Mouse (Mus musculus) kidney, embryonic 16.5 days (tissue): ENCODE data around the gene Hibadh. TPM values are rescaled to one million over a fixed set of nuclear protein-coding genes. Genes with fewer than 3 reads are reported as not detected.

ENCODE experiments used
- ATAC-seq: fragments of 200-750 bp; cut with Nextera tagmentation; 2 replicates; pipeline ENCODE4 v1.8.0; 2017; ENCODE audit warnings: moderate TSS enrichment; ENCODE audit not compliant: low FRiP score, low TSS enrichment
- H3K27ac ChIP-seq: fragments of 300-500 bp; sonication (generic); 2 replicates; pipeline ENCODE4 v1.5.1; 2014; ENCODE audit warnings: low read length
- H3K27me3 ChIP-seq: fragments of 300-500 bp; sonication (generic); 2 replicates; pipeline ENCODE4 v1.6.1; 2014; ENCODE audit warnings: low read length, control low read depth, mixed read lengths; ENCODE audit not compliant: insufficient read depth
- H3K36me3 ChIP-seq: fragments of 300-500 bp; sonication (generic); 2 replicates; pipeline ENCODE4 v1.6.1; 2014; ENCODE audit warnings: low read length, control low read depth, mixed read lengths; ENCODE audit not compliant: insufficient read depth
- H3K4me1 ChIP-seq: fragments of 300-500 bp; sonication (generic); 2 replicates; pipeline ENCODE4 v1.6.1; 2014; ENCODE audit warnings: low read length, control low read depth, mixed read lengths; ENCODE audit not compliant: insufficient read depth
- H3K4me2 ChIP-seq: fragments of 300-500 bp; sonication (generic); replicated peaks from 2 replicates; pipeline ENCODE4 v1.6.1; 2014; ENCODE audit warnings: low read depth, low read length
- H3K4me3 ChIP-seq: fragments of 300-500 bp; sonication (generic); 2 replicates; pipeline ENCODE4 v1.5.1; 2014; ENCODE audit warnings: mild to moderate bottlenecking, low read length
- H3K9ac ChIP-seq: fragments of 300-500 bp; sonication (generic); replicated peaks from 2 replicates; pipeline ENCODE4 v1.6.1; 2014; ENCODE audit warnings: low read length
- H3K9me3 ChIP-seq: fragments of 300-500 bp; sonication (generic); 2 replicates; pipeline ENCODE4 v1.6.1; 2016; ENCODE audit warnings: low read length, control low read depth
- WGBS: fragments of 180-500 bp; shearing (Covaris S2); extraction: QIAGEN DNeasy Blood & Tissue Kit; methylation state at CpG from one replicate; pipeline ENCODE4 v1.1.7; 2014; 5-methylcytosine and 5-hydroxymethylcytosine counted together
- polyA plus RNA-seq: library from polyadenylated mRNA; unstranded; fragments of >200 nt; fragmentation: Nextera tagmentation; extraction: Ambion mirVana; gene quantifications from 2 replicates; pipeline ENCODE4 v1.2.1, GENCODE M21; 2015

Hibadh gene
- polyA plus RNA-seq, 1 experiment from 2014 or later = 171 TPM

DNA sequence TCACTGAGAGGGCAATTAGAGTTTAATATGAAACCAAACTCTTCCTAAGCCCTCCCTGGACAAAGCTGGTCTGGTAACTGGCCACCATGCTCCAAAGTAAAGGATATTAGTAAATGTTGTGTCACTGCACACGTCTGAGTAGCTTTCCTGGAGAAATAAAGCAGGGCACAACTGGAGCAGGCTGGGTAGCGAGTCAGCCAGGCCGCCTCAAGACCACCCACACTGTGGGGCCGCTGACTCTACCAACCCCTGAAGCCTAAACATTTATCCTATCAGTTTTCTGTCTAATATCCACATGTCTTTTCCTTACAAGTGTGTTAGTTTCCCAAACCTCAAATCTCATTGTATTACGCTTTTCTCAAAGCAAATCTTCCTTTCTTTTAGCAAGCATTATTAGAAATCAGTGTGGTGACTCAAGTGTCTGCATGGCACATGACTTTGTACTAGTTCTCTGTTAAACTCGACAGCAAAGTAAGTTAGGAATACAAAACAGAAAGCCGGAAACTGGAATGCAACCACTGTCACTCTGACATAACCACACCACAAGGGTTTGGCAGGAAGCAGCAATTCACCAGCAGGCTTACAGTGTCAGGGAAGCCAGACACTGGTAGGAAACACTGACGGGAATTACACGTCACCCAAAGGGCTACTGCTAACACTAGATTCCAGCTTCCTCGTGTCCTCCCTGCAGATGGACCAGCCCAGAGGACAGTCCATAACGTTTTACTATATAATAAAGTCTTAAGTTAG lies 18.3 kb downstream of the Hibadh start:
- Histone ChIP-seq H3K36me3 (peaks cover 22% of the 10 kb centered on the region), H3K4me3 (no peak overlapping the region), H3K9me3 (no peaks in the 10 kb centered on the region), H3K4me2 (no peak overlapping the region), H3K27ac (0 out of 2 replicates have a peak overlapping the region, but pooled peaks have one; percentile 10), H3K9ac (no peak overlapping the region), H3K27me3 (no peaks in the 10 kb centered on the region), H3K4me1 (peaks cover 14% of the 10 kb centered on the region; the same call in 1 of the 2 replicates)
- ATAC-seq = no peak
- WGBS = 63% methylated on average over 11 of the region's 11 CpGs

DNA sequence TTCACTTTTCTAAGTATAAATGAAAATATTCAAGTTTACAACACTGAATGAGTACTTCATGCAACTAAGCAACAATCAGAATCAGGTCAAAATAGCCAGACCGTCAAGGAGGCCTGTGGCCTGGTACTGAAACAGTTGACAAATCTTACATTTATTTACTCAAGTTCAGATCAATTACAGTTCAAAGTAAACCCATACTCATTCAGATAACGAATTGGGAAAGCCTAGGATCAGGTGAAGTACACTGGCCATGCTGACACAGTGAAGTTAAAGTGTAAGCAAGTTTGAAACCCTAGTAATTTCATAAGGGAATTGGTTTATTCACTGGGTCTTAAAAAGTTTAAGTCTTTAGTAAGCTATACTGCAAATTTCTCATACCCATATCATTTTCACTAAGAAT lies 20.1 kb downstream of the Hibadh start:
- Histone ChIP-seq H3K36me3 (peaks cover 16% of the 10 kb centered on the region), H3K9ac (no peak overlapping the region), H3K27me3 (no peaks in the 10 kb centered on the region), H3K27ac (no peak overlapping the region), H3K4me2 (no peak overlapping the region), H3K4me1 (peaks cover 14% of the 10 kb centered on the region; the same call in 1 of the 2 replicates), H3K4me3 (no peak overlapping the region), H3K9me3 (no peaks in the 10 kb centered on the region)
- ATAC-seq = no peak
- WGBS = 82% methylated on average over 2 of the region's 2 CpGs

DNA sequence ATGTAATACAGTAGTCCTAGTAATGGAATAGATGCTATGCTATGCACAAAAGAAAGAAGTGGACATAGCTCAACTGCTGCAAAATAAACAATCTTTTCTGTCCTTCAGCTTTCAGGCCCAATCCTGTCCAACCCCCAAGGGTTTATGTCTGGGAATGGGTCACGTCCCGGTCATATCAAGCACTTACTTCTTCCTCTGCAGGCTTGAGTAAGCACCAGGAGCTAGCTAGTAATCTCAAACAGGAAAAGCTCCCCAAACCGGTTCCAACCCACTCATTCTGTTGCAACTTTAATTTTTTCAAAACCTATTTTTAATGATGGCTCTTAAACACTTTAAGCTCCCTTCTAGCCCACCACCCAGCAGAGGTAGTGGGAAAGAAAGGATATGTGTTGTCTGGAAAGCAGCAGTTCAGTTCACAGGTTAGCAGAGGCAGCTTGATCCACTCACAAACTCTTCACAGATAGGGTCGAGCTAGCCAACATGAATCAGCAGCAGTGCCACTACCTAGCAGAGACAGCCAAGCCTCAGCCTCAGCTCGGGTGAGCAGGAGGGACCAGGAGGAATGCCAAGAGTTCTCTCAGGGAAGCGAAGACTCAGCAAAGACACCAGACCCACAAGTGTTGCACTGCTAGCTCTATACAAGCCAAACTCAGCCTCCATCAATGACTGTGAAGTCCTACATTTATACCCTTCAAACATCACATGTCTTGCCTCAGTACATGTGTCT lies 30.4 kb downstream of the Hibadh start:
- H3K36me3 ChIP-seq = 0 out of 2 replicates have a peak, but pooled peaks cover 3% of the 10 kb centered on the region
- H3K9ac ChIP-seq = no peak overlapping the region; the same call in 1 of the 2 replicates
- H3K4me3 ChIP-seq = no peak overlapping the region
- H3K4me1 ChIP-seq = peaks cover 36% of the 10 kb centered on the region; the same call in 1 of the 2 replicates
- H3K4me2 ChIP-seq = peak overlapping the region; percentile 18; the same call in 1 of the 2 replicates
- peak overlapping the region; percentile 94 for H3K27ac ChIP-seq
- H3K27me3 ChIP-seq = no peaks in the 10 kb centered on the region
- WGBS = 41% methylated on average over 6 of the region's 6 CpGs
- peak; percentile 90 for ATAC-seq
- H3K9me3 ChIP-seq = no peaks in the 10 kb centered on the region

DNA sequence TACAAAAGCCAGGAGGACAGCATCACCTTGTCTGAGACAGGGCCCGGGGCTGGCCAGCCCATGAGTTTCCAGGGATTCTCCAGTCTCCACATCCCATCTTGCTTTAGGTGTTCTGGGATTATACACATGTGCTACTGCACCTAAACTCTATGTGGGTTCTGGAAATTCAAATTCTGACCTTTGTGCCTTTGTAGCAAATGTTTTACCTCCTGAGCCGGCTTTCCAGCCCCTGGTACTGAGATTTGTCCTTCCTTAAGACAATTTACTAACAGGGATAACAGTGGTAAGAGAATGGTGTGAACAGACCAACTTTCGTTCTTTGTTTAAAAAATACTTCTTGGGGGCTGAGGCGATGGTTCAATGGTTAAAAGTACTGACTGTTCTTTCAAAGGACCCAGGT lies 32.1 kb downstream of the Hibadh start:
- 75% methylated on average over 4 of the region's 4 CpGs for WGBS
- Histone ChIP-seq H3K9me3 (no peaks in the 10 kb centered on the region), H3K27ac (0 out of 2 replicates have a peak overlapping the region, but pooled peaks have one; percentile 45), H3K36me3 (0 out of 2 replicates have a peak, but pooled peaks cover 3% of the 10 kb centered on the region), H3K9ac (no peak overlapping the region), H3K4me2 (no peak overlapping the region), H3K27me3 (no peaks in the 10 kb centered on the region), H3K4me1 (peaks cover 37% of the 10 kb centered on the region), H3K4me3 (no peak overlapping the region)
- no peak for ATAC-seq

GRCm38 (mm10) chr6:52606746-52607347 lies 33.3 kb downstream of the Hibadh start:
- Histone ChIP-seq H3K9me3 (no peaks in the 10 kb centered on the region), H3K27ac (no peak overlapping the region), H3K36me3 (0 out of 2 replicates have a peak, but pooled peaks cover 3% of the 10 kb centered on the region), H3K27me3 (no peaks in the 10 kb centered on the region), H3K4me1 (peaks cover 44% of the 10 kb centered on the region), H3K9ac (no peak overlapping the region), H3K4me2 (no peak overlapping the region), H3K4me3 (no peak overlapping the region)
- no peak for ATAC-seq
- 80% methylated on average over 7 of the region's 7 CpGs for WGBS

- Histone ChIP-seq H3K9ac (no peak overlapping the region), H3K27me3 (no peaks in the 10 kb centered on the region), H3K36me3 (no peaks in the 10 kb centered on the region), H3K4me3 (no peak overlapping the region), H3K4me2 (peak overlapping the region; percentile 32), H3K4me1 (peaks cover 27% of the 10 kb centered on the region), H3K9me3 (no peaks in the 10 kb centered on the region), H3K27ac (peak overlapping the region; percentile 78)
- ATAC-seq = peak; percentile 39; the same call in 1 of the 2 replicates
- 43% methylated on average over 7 of the region's 7 CpGs for WGBS
Observed at GRCm38 (mm10) chr6:52601706-52602642, 38.2 kb downstream of the Hibadh start.

GRCm38 (mm10) chr6:52601117-52601516 lies 39.1 kb downstream of the Hibadh start:
- Histone ChIP-seq H3K9me3 (no peaks in the 10 kb centered on the region), H3K27ac (no peak overlapping the region), H3K9ac (no peak overlapping the region), H3K27me3 (no peaks in the 10 kb centered on the region), H3K36me3 (no peaks in the 10 kb centered on the region), H3K4me2 (no peak overlapping the region), H3K4me3 (no peak overlapping the region), H3K4me1 (peaks cover 19% of the 10 kb centered on the region)
- ATAC-seq = no peak
- WGBS = 18% methylated on average over 4 of the region's 4 CpGs

DNA sequence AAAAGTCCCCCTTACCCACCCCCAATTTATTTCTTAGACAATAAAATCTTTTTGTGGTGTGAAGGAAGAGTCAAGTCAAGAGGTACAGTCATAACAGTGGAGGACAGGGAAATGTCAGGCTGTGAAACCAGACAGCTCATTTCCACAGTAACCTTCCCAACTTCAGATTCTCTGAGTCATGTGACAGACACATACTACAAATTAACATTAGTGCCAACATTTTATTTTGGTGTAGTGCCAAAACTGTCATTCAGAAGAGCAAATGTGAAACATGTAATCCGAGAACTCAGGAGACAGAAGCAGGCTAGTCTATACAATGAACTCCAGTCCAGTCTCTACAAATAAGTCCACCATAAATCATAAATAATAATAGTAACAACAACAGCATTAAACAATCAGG lies 45.4 kb downstream of the Hibadh start:
- H3K9me3 ChIP-seq = no peaks in the 10 kb centered on the region
- H3K4me1 ChIP-seq = 0 out of 2 replicates have a peak, but pooled peaks cover 8% of the 10 kb centered on the region
- no peak overlapping the region for H3K9ac ChIP-seq
- WGBS = 78% methylated on average over 1 of the region's 1 CpGs
- no peak overlapping the region for H3K4me2 ChIP-seq
- no peak overlapping the region for H3K4me3 ChIP-seq
- no peaks in the 10 kb centered on the region for H3K27me3 ChIP-seq
- ATAC-seq = no peak
- no peak overlapping the region for H3K27ac ChIP-seq
- no peaks in the 10 kb centered on the region for H3K36me3 ChIP-seq

- Histone ChIP-seq H3K27ac (no peak overlapping the region), H3K27me3 (no peaks in the 10 kb centered on the region), H3K4me3 (no peak overlapping the region), H3K9ac (no peak overlapping the region), H3K4me2 (no peak overlapping the region), H3K36me3 (peaks cover 6% of the 10 kb centered on the region; the same call in 1 of the 2 replicates), H3K9me3 (no peaks in the 10 kb centered on the region), H3K4me1 (peaks cover 17% of the 10 kb centered on the region)
- ATAC-seq = no peak
Observed at GRCm38 (mm10) chr6:52586564-52586963, 53.6 kb downstream of the Hibadh start.
